18 mouse cellular contexts compared by ENCODE assay signal in genomic region chr5:64597451-64597850, GRCm38 (mm10).
"Had no signal": no experiment of that assay in that cellular context is flagged by ENCODE, and none has a peak within 500 bp of the region (broad histone marks: within the 10 kb centered on the region; RNA-seq: fewer than 3 reads in every experiment).

No protein-coding gene starts in this region.

- H3K4me3 ChIP-seq: limb, embryonic 12.5 days; liver, embryonic 15.5 days; midbrain, embryonic 10.5 days; midbrain, embryonic 15.5 days; neural tube, embryonic 13.5 days; stomach, embryonic 15.5 days had no signal

- H3K4me2 ChIP-seq: limb, embryonic 12.5 days; liver, embryonic 15.5 days; midbrain, embryonic 15.5 days; neural tube, embryonic 13.5 days; stomach, embryonic 15.5 days had no signal

- H3K36me3 ChIP-seq: limb, embryonic 12.5 days; liver, embryonic 15.5 days; midbrain, embryonic 10.5 days; midbrain, embryonic 15.5 days; neural tube, embryonic 13.5 days; stomach, embryonic 15.5 days had no signal

- ATAC-seq: midbrain, embryonic 15.5 days had no signal

- H3K9ac ChIP-seq: limb, embryonic 12.5 days; liver, embryonic 15.5 days; midbrain, embryonic 15.5 days; neural tube, embryonic 13.5 days; stomach, embryonic 15.5 days had no signal

- H3K9me3 ChIP-seq: limb, embryonic 12.5 days; liver, embryonic 15.5 days; midbrain, embryonic 15.5 days; neural tube, embryonic 13.5 days; stomach, embryonic 15.5 days had no signal

- DNase-seq: kidney, adult 8-10 months; kidney, postnatal 36 days; layer of hippocampus, adult 9-11 months; layer of hippocampus, postnatal 36 days; liver; lung, adult 2 months; lung, postnatal 10 days; lung, postnatal 4 days; right cerebral cortex, postnatal 14 days; thymus, adult 2 months; thymus, postnatal 36 days had no signal

- H3K27me3 ChIP-seq: limb, embryonic 12.5 days; liver, embryonic 15.5 days; midbrain, embryonic 15.5 days; neural tube, embryonic 13.5 days; stomach, embryonic 15.5 days had no signal

- H3K27ac ChIP-seq: kidney, postnatal 0 days; liver, embryonic 15.5 days; midbrain, embryonic 10.5 days; midbrain, embryonic 15.5 days; neural tube, embryonic 13.5 days; stomach, embryonic 15.5 days had no signal
